Mouse (Mus musculus) hindlimb bud, embryonic 11.5 days (tissue): Measurements from ENCODE around the gene Nav2.

Source experiments
- DNase-seq: peaks from one replicate; pipeline ENCODE4 v3.0.0-alpha.2; 2012; ENCODE audit warnings: low read depth, low spot score; ENCODE audit errors: extremely low spot score

Nav2 gene

GRCm38 (mm10) chr7:49046347-49046989 is 138.0 kb downstream of the Nav2 start:
- no peak for DNase-seq

- no peak for DNase-seq
These were observed 138.8 kb downstream of the Nav2 start for GRCm38 (mm10) chr7:49047336-49047735.

- DNase-seq: no peak
These were observed 144.5 kb downstream of the Nav2 start for GRCm38 (mm10) chr7:49052871-49053618.

DNA sequence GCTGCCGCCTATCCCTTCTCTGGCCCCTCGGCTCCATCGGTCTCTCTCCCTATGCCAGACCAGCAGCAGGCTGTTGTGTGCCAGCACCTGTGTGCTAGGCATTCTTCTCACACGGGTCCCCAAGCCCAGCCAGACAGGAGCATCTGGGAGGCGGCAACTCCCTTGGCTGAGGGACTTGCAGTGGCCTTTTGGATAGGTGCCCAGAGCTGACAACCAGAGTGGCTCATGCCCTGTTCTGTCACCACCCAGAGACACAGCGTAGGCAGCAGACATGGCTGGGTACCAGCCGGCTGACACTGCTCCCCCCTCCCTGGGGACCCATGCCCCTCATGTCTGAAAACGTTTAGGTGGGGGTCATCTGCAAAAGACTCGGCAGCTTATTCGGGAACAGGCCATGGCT is 146.8 kb downstream of the Nav2 start:
- no peak for DNase-seq

DNA sequence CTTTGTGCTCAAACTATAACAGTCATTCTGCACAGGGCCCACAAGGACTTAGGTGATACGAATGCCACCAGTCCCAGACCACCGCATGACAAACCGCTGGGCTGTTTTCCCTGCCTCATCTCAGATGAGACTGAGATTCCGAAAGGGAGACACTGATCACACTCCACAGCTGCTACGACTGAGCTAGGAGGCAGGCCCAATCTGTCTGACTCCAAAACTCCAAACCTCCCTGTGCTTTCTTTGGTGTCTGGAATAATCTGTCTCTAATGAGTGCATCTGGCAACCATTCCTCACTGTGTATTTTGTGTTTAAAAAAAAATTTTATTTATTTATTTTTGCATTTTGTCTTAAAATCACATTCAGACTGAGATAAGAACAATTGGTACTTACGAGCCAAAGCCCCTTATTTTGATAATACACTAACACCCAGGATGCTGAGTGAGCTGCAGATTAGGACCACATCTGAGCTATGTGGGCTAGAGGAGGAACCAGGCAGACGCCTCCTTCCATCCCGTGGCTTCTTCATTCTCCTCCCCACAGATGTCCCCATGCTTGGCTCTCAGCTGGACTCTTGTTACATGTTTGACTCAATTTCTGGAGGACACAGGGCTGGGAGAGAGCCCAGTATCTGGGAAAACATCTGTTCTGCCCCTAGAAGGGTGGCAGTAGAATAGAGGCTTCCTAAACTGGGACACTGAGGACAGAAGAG is 149.9 kb downstream of the Nav2 start:
- no peak for DNase-seq

- no peak for DNase-seq
These were observed 156.4 kb downstream of the Nav2 start for GRCm38 (mm10) chr7:49064792-49065521.

- no peak for DNase-seq
These were observed 157.3 kb downstream of the Nav2 start for GRCm38 (mm10) chr7:49065621-49066475.

GRCm38 (mm10) chr7:49066828-49067227 is 158.3 kb downstream of the Nav2 start:
- DNase-seq: no peak

GRCm38 (mm10) chr7:49069396-49069961 is 161.0 kb downstream of the Nav2 start:
- DNase-seq: no peak

DNA sequence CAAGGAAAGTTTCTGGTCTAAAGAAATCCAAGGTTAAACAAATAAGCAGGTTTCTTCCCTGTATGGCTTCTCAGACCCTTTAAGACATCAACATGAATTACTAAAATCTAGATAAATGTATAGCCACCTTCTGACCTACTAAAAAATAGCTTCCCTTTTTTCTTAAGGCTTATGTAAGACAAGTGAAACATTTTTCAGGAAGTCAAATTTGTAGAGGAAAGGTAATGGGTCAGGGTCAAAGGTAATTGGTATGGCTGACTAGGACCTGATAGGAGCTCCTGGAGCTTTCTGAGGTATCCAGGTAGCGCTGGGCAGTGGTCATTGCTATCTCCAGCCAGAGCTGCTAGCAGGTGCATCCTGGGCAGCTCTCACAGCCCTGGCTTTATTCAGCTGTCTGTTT is 162.1 kb downstream of the Nav2 start:
- no peak for DNase-seq

DNA sequence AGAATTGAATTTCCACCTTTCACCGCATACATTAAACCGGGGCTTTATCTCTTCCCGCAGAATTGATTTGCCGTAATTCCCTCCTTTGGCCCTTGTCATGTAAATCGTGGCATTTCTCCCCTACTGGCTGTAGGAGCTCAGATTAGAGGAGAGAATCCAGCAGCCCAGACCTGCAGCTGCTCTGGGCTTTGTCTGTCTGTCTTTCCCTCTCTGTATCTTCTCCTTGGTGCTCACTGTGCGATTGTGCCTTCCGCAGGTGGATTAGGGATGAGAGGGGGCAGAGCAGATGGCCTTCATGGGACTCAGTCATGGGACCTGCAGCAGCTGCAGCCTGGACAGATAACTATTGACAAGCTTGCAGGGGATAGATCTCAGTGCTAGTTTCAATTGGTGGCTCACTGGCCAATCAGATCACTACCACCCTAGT is 162.6 kb downstream of the Nav2 start:
- DNase-seq: no peak

- DNase-seq: no peak
These were observed 166.9 kb downstream of the Nav2 start for GRCm38 (mm10) chr7:49075333-49075934.

- no peak for DNase-seq
These were observed 167.8 kb downstream of the Nav2 start for GRCm38 (mm10) chr7:49076283-49076694.

DNA sequence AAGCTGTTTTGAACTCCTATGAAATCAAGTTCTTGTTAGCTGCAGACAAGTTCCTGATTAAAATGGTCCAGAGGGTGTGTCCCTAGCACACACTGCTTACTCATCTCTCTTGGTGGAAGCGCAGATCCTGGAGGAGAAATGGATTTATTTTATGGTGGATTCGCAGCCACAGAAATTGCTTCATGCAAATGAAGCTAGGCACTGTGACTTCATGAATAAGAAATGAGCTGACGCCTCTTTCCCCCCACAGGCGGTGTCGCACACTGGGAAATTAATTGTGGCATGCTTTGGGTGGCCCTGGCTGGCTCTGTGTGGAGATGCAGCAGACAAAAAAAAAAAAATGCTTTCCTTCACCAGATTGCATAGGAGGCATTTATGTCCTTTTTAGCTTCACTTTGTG is 170.4 kb downstream of the Nav2 start:
- DNase-seq: no peak

GRCm38 (mm10) chr7:49082585-49083165 is 174.2 kb downstream of the Nav2 start:
- no peak for DNase-seq

- no peak for DNase-seq
These were observed 176.3 kb downstream of the Nav2 start for GRCm38 (mm10) chr7:49084768-49085167.

GRCm38 (mm10) chr7:49085759-49086158 is 177.2 kb downstream of the Nav2 start:
- no peak for DNase-seq

DNA sequence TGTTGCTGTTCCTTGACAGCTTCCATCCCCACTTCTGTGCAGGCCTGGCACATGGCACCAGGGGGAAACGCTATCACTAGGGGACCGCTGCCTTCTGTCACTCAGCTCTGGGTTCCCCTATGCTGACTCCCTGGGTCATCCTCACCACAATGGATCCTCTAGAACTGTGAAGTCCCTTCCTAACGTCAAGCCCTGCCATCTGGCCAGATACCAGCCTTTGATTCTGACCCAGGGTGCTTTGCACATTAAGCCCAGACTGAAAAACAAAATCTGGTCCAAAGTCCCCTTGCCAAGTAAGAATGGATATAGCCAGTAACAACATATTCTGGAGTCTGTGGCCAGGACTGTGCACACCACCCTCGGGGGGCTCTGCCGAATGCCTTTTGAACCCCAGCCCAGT is 178.6 kb downstream of the Nav2 start:
- no peak for DNase-seq

DNA sequence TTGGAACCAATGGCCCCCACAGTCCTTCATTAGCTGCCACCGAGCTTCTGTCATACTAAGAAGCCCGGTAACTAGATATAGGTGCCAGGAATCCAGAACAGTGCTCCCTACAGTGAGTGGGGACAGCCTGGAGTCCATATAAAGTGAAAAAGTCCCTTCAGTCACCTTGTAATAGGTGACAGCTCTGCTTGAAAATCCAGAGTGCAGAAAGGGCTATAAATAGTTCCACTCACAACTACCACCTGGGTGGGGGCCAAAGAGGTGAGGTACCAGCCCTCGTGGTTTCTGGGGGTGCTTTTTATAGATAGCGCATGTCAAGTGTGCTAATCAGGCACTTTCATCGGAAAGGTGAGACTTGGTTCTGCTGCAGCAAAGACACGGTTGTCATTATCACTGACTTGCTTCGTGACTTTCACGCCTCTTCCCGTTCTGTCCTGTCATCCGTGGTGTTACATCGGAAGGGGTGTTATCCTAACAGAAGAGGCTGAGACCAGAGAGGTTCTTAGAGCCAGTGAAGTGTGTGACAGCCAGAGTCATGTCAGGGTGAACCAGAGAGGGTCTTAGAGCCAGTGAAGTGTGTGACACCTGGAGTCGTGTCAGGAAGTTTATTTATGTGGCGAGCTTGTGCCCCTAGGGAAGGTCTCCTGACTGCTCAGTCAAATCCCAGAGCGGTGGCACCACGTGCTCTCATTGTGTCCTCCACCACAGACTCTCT is 179.8 kb downstream of the Nav2 start:
- DNase-seq: no peak
